Mouse (Mus musculus): ENCODE data around the gene Vgf.

The Vgf gene

GRCm38 (mm10) chr5:137029643-137030415 is 3.6 kb downstream of the Vgf start:
- peak; percentile 97 for DNase-seq (ENCODE audit: low read depth, low spot score)

GRCm38 (mm10) chr5:137030416-137030810 is 4.2 kb downstream of the Vgf start:
- DNase-seq (ENCODE audit: low read depth, low spot score), result no peak

- no peak for DNase-seq (ENCODE audit: low read depth, low spot score)
Observed at GRCm38 (mm10) chr5:137031076-137032032, 5.2 kb downstream of the Vgf start.

- DNase-seq (ENCODE audit: low read depth, low spot score), result peak; percentile 58
Observed at GRCm38 (mm10) chr5:137032033-137032421, 5.8 kb downstream of the Vgf start.

- peak; percentile 93 for DNase-seq (ENCODE audit: low read depth, low spot score)
Observed at GRCm38 (mm10) chr5:137032641-137033074, 6.5 kb downstream of the Vgf start.

GRCm38 (mm10) chr5:137036211-137036610 is 10.0 kb downstream of the Vgf start:
- no peak for DNase-seq (ENCODE audit: low read depth, low spot score)

GRCm38 (mm10) chr5:137039453-137039852 is 13.3 kb downstream of the Vgf start:
- DNase-seq (ENCODE audit: low read depth, low spot score), result no peak

- DNase-seq (ENCODE audit: low read depth, low spot score), result no peak
Observed at GRCm38 (mm10) chr5:137041442-137041841, 15.2 kb downstream of the Vgf start.

GRCm38 (mm10) chr5:137043997-137044396 is 17.8 kb downstream of the Vgf start:
- no peak for DNase-seq (ENCODE audit: low read depth, low spot score)

- peak; percentile 96 for DNase-seq (ENCODE audit: low read depth, low spot score)
Observed at GRCm38 (mm10) chr5:137045402-137046323, 19.5 kb downstream of the Vgf start, which contains the start of gene Ap1s1. Gene Ap1s1 (minus strand): TSS chr5:137046135.

GRCm38 (mm10) chr5:137046324-137046718 is 20.1 kb downstream of the Vgf start:
- DNase-seq (ENCODE audit: low read depth, low spot score), result no peak

- DNase-seq (ENCODE audit: low read depth, low spot score), result no peak
Observed at GRCm38 (mm10) chr5:137046991-137047390, 20.8 kb downstream of the Vgf start.

- DNase-seq (ENCODE audit: low read depth, low spot score), result no peak
Observed at GRCm38 (mm10) chr5:137051125-137051524, 24.9 kb downstream of the Vgf start.

- DNase-seq (ENCODE audit: low read depth, low spot score), result no peak
Observed at GRCm38 (mm10) chr5:137051914-137052505, 25.8 kb downstream of the Vgf start.

- DNase-seq (ENCODE audit: low read depth, low spot score), result no peak
Observed at GRCm38 (mm10) chr5:137054299-137054698, 28.1 kb downstream of the Vgf start.

- no peak for DNase-seq (ENCODE audit: low read depth, low spot score)
Observed at GRCm38 (mm10) chr5:137054873-137055272, 28.7 kb downstream of the Vgf start.

GRCm38 (mm10) chr5:137061809-137062481 is 35.8 kb downstream of the Vgf start:
- peak; percentile 56 for DNase-seq (ENCODE audit: low read depth, low spot score)

- no peak for DNase-seq (ENCODE audit: low read depth, low spot score)
Observed at GRCm38 (mm10) chr5:137062601-137063000, 36.4 kb downstream of the Vgf start.

- DNase-seq (ENCODE audit: low read depth, low spot score), result no peak
Observed at GRCm38 (mm10) chr5:137065454-137065853, 39.3 kb downstream of the Vgf start.

- no peak for DNase-seq (ENCODE audit: low read depth, low spot score)
Observed at GRCm38 (mm10) chr5:137065923-137066322, 39.7 kb downstream of the Vgf start.

Data from A20 (cell line).